Mouse (Mus musculus): ENCODE results near the gene Tada2b. TPM values are rescaled to one million over a fixed set of nuclear protein-coding genes. Genes with fewer than 3 reads are reported as not detected.

Tada2b gene
- polyA plus RNA-seq, 1 experiment from 2014 or later: 2.1 TPM

- Histone ChIP-seq H3K9me3 (no peaks in the 10 kb centered on the region), H3K36me3 (peaks cover 23% of the 10 kb centered on the region), H3K27ac (no peak overlapping the region), H3K4me1 (peaks cover 20% of the 10 kb centered on the region), H3K27me3 (no peaks in the 10 kb centered on the region), H3K4me2 (no peak overlapping the region), H3K4me3 (no peak overlapping the region), H3K9ac (no peak overlapping the region)
- 87% methylated on average over 6 of the region's 6 CpGs for WGBS
- ATAC-seq (ENCODE audit: insufficient number of reproducible peaks, low FRiP score, low TSS enrichment, low read depth): no peak
Measured at GRCm38 (mm10) chr5:36478540-36479420, 5.3 kb downstream of the Tada2b start.

GRCm38 (mm10) chr5:36477486-36477885 is 6.6 kb downstream of the Tada2b start:
- H3K4me3 ChIP-seq: no peak overlapping the region
- H3K9me3 ChIP-seq: no peaks in the 10 kb centered on the region
- ATAC-seq (ENCODE audit: insufficient number of reproducible peaks, low FRiP score, low TSS enrichment, low read depth): no peak
- peaks cover 11% of the 10 kb centered on the region for H3K4me1 ChIP-seq
- H3K27me3 ChIP-seq: no peaks in the 10 kb centered on the region
- H3K4me2 ChIP-seq: no peak overlapping the region
- no peak overlapping the region for H3K27ac ChIP-seq
- 90% methylated on average over 3 of the region's 3 CpGs for WGBS
- H3K36me3 ChIP-seq: peaks cover 33% of the 10 kb centered on the region
- no peak overlapping the region for H3K9ac ChIP-seq

DNA sequence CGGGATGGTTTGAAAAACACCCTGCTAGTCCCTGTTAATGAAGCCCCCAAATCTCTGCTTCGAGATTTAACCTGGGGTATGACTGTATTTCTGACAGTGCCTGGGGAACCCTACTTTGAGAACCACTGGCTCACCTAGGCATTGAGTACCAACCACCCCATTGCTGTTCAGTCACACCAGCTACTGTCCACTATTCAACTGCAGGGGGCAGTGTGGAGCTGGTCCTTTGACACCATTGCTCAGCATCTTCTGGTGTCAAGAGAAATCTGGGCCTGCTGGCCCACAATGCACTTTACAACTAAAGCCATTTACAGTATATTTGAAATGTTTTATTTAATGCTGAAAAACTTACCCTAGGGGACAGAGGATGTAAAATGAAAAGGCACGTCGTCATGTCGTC is 9.8 kb downstream of the Tada2b start:
- Histone ChIP-seq H3K9ac (no peak overlapping the region), H3K27ac (no peak overlapping the region), H3K9me3 (no peaks in the 10 kb centered on the region), H3K27me3 (no peaks in the 10 kb centered on the region), H3K4me3 (no peak overlapping the region), H3K4me2 (no peak overlapping the region), H3K4me1 (0 out of 2 replicates have a peak, but pooled peaks cover 2% of the 10 kb centered on the region), H3K36me3 (peaks cover 65% of the 10 kb centered on the region)
- 88% methylated on average over 5 of the region's 5 CpGs for WGBS
- ATAC-seq (ENCODE audit: insufficient number of reproducible peaks, low FRiP score, low TSS enrichment, low read depth): no peak

DNA sequence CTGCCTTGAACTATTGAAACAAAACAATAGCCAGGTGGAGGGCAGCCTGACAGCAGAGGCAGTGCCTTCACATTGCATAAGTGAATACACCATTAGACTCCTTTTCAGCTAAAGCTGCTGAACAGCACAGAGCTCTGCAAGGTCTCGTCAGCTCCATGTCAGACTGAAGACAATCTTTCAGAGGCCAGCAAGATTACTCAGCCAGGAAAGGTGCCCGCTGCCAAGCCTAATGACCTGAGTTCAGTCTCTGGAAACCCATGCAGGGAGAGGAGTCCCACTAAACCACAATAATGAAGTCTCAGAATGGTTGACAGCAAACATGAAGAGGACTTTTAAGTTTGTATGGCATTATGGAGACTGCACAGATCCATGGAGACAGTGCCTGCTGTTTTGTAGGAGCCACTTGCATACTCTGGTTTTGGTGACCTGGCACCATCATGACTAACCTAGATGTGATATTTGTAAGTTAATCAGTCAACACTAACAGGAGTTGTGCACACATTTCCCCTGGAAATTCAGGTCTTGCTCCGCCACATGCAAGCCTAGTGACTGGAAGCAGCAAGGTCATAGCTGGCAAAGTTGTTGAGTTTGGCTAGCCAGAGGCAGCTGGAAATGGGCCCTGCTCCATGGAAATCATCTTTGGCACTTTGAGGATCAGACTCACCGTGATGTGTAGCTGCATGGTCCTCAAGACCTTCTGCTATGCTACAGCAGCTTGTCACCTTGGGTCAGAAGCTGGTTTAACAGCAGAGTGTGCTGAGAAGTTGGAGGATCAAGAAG is 11.0 kb downstream of the Tada2b start:
- H3K9ac ChIP-seq: no peak overlapping the region
- H3K4me2 ChIP-seq: no peak overlapping the region
- 0 out of 2 replicates have a peak, but pooled peaks cover 2% of the 10 kb centered on the region for H3K4me1 ChIP-seq
- H3K27ac ChIP-seq: no peak overlapping the region
- 90% methylated on average over 4 of the region's 4 CpGs for WGBS
- H3K9me3 ChIP-seq: no peaks in the 10 kb centered on the region
- H3K27me3 ChIP-seq: no peaks in the 10 kb centered on the region
- H3K36me3 ChIP-seq: peaks cover 71% of the 10 kb centered on the region
- no peak overlapping the region for H3K4me3 ChIP-seq
- no peak for ATAC-seq (ENCODE audit: insufficient number of reproducible peaks, low FRiP score, low TSS enrichment, low read depth)

GRCm38 (mm10) chr5:36471206-36471605 is 12.9 kb downstream of the Tada2b start:
- no peaks in the 10 kb centered on the region for H3K27me3 ChIP-seq
- ATAC-seq (ENCODE audit: insufficient number of reproducible peaks, low FRiP score, low TSS enrichment, low read depth): no peak
- 94% methylated on average over 8 of the region's 8 CpGs for WGBS
- peaks cover 4% of the 10 kb centered on the region; the same call in 1 of the 2 replicates for H3K4me1 ChIP-seq
- no peak overlapping the region for H3K4me2 ChIP-seq
- H3K36me3 ChIP-seq: peaks cover 70% of the 10 kb centered on the region
- H3K27ac ChIP-seq: no peak overlapping the region
- H3K9me3 ChIP-seq: no peaks in the 10 kb centered on the region
- no peak overlapping the region for H3K9ac ChIP-seq
- H3K4me3 ChIP-seq: no peak overlapping the region

DNA sequence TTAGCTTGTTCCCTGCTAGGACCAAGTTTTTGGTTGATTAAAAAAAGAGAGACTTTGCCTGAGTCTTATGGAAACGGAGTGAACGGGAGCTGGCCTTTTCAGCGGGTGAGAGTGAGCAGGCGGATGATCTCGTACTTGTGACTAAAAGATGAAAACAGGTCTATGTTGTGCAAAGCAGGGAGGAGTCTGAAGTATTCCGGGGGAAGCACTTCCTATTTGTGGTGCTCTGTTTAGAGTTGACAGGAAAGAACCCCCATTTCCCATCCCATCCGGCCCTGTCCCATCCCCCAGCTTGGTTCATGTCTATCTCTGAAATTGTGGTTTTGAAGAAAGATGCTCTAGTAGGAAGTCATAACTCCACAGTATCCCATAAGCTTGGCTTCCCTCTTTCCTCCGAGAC is 18.2 kb downstream of the Tada2b start:
- no peak for ATAC-seq (ENCODE audit: insufficient number of reproducible peaks, low FRiP score, low TSS enrichment, low read depth)
- 27% methylated on average over 8 of the region's 8 CpGs for WGBS
- Histone ChIP-seq H3K4me2 (peak overlapping the region; percentile 72), H3K4me3 (peak overlapping the region; percentile 88), H3K27me3 (0 out of 2 replicates have a peak, but pooled peaks cover 2% of the 10 kb centered on the region), H3K36me3 (peaks cover 27% of the 10 kb centered on the region), H3K9ac (peak overlapping the region; percentile 68; the same call in 1 of the 2 replicates), H3K9me3 (no peaks in the 10 kb centered on the region), H3K4me1 (peaks cover 19% of the 10 kb centered on the region), H3K27ac (no peak overlapping the region)

DNA sequence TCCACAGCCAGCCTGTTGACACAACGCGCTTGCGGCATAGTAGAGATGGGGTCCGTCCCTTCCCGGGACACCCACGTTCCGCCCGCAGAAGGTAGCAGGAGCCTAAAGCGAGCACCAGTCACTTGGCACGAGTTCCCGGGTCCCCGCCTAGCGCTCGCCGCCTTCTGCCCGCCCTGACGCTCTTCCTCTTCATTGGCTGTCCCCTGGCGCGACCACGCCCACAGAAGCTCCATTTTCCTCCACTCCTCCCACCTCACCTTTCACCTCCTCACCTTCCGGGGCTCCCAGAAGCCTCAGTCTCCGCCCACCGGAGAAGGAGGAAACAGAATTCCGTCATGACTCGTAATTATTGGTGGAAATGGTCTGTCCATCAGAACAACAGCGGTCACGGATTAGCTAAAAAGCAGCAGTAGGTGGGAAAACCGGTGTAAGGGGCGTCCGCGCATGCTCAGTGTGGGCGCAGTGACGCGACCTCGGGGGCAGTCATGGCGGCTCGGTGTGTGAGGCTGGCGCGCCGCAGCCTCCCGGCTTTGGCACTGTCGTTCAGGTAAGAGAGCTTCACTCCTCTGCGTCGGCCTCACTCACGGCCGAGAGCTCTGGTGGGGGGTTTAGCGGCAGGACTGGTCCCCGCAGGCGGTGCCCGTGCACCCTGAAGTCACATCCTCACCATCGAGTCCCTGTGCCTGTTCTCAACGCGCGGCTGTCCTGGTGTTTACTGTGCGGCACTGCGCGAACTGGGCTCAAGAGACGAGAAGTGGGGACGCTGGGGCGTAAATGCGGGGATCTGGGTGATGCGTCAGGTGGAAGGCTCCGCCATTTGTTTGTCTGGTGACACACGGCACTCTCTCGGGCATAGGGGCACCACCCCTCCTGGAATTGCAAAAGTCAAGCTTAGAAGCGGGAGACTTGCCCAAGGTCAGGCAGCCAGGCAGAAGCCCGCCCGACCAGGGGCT is 19.1 kb downstream of the Tada2b start, which contains the start of gene Grpel1:
Gene Grpel1 (plus strand): TSS at position 290 of the 953 bp plus-strand sequence.
- WGBS: under 1% methylated on average over 68 of the region's 68 CpGs
- Histone ChIP-seq H3K4me2 (peak within 1 kb of the TSS; percentile 72), H3K4me1 (peaks cover 19% of the 10 kb centered on the region), H3K27ac (peak within 1 kb of the TSS; percentile 77), H3K4me3 (peak within 1 kb of the TSS; percentile 88), H3K27me3 (0 out of 2 replicates have a peak, but pooled peaks cover 7% of the 10 kb centered on the region), H3K9ac (peak within 1 kb of the TSS; percentile 68), H3K9me3 (no peaks in the 10 kb centered on the region), H3K36me3 (peaks cover 18% of the 10 kb centered on the region)
- ATAC-seq (ENCODE audit: insufficient number of reproducible peaks, low FRiP score, low TSS enrichment, low read depth): peak; percentile 95

GRCm38 (mm10) chr5:36463391-36463790 is 20.7 kb downstream of the Tada2b start:
- 57% methylated on average over 5 of the region's 5 CpGs for WGBS
- H3K9me3 ChIP-seq: no peaks in the 10 kb centered on the region
- H3K36me3 ChIP-seq: peaks cover 5% of the 10 kb centered on the region; the same call in 1 of the 2 replicates
- 0 out of 2 replicates have a peak, but pooled peaks cover 7% of the 10 kb centered on the region for H3K27me3 ChIP-seq
- no peak overlapping the region for H3K4me3 ChIP-seq
- H3K4me2 ChIP-seq: no peak overlapping the region
- H3K27ac ChIP-seq: no peak overlapping the region
- no peak for ATAC-seq (ENCODE audit: insufficient number of reproducible peaks, low FRiP score, low TSS enrichment, low read depth)
- H3K4me1 ChIP-seq: peaks cover 19% of the 10 kb centered on the region
- no peak overlapping the region for H3K9ac ChIP-seq

GRCm38 (mm10) chr5:36462810-36463209 is 21.3 kb downstream of the Tada2b start:
- H3K9me3 ChIP-seq: no peaks in the 10 kb centered on the region
- peaks cover 19% of the 10 kb centered on the region for H3K4me1 ChIP-seq
- no peak for ATAC-seq (ENCODE audit: insufficient number of reproducible peaks, low FRiP score, low TSS enrichment, low read depth)
- 0 out of 2 replicates have a peak, but pooled peaks cover 7% of the 10 kb centered on the region for H3K27me3 ChIP-seq
- H3K27ac ChIP-seq: no peak overlapping the region
- peaks cover 5% of the 10 kb centered on the region; the same call in 1 of the 2 replicates for H3K36me3 ChIP-seq
- no peak overlapping the region for H3K4me2 ChIP-seq
- no peak overlapping the region for H3K9ac ChIP-seq
- 19% methylated on average over 7 of the region's 7 CpGs for WGBS
- no peak overlapping the region for H3K4me3 ChIP-seq

DNA sequence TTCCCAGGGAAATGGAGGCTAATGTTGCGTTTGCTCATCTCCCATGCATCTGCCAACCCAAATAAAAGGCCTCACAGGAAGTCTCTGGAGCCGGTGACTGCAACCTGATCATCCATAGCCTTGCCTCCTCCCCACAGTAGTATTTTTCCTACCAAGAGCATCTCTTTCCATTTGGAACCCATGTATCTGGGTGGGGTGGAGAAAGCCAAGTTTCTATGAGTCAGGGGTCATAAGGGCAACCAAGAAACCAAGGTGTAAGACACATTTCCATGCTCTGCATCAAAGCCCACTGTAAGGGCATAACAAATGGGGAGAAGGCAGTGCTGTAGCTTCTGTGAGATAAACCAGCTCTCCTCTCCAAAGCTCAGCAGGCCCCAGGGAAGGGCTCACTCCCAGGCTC is 22.9 kb downstream of the Tada2b start:
- H3K4me1 ChIP-seq: peaks cover 14% of the 10 kb centered on the region
- no peaks in the 10 kb centered on the region for H3K9me3 ChIP-seq
- no peak overlapping the region for H3K4me3 ChIP-seq
- 52% methylated on average over 2 of the region's 2 CpGs for WGBS
- no peak overlapping the region for H3K4me2 ChIP-seq
- H3K27me3 ChIP-seq: 0 out of 2 replicates have a peak, but pooled peaks cover 7% of the 10 kb centered on the region
- H3K9ac ChIP-seq: no peak overlapping the region
- no peak for ATAC-seq (ENCODE audit: insufficient number of reproducible peaks, low FRiP score, low TSS enrichment, low read depth)
- H3K27ac ChIP-seq: no peak overlapping the region
- H3K36me3 ChIP-seq: no peaks in the 10 kb centered on the region

DNA sequence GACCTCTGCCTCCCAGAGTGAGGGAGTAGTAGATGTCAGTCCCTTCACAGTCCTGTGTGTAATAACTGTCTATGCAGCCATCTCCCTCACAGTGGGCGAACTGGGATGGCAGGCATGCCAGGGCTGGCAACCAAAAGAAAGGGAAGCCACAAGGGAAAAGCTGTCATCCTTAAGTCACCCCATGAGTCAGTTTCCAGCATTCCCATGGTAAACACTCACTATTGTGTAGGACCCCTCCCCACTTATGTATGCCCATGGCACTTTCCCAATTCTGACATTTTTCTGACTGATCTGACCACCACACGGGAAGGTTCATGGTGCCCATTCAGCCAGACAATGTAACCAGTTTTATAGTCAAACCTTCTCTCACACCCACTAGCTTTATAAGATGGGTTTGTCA is 23.4 kb downstream of the Tada2b start:
- no peak for ATAC-seq (ENCODE audit: insufficient number of reproducible peaks, low FRiP score, low TSS enrichment, low read depth)
- Histone ChIP-seq H3K36me3 (no peaks in the 10 kb centered on the region), H3K9ac (no peak overlapping the region), H3K27ac (no peak overlapping the region), H3K4me1 (peaks cover 9% of the 10 kb centered on the region), H3K4me2 (no peak overlapping the region), H3K9me3 (no peaks in the 10 kb centered on the region), H3K27me3 (0 out of 2 replicates have a peak, but pooled peaks cover 7% of the 10 kb centered on the region), H3K4me3 (no peak overlapping the region)
- 72% methylated on average over 2 of the region's 2 CpGs for WGBS

Measured in limb, embryonic 15.5 days (tissue).